Mouse (Mus musculus): ENCODE measurements around the gene Wrnip1.
A peak's percentile ranks its signal among the peaks of the same experiment; 100 is the strongest.

Gene Wrnip1

DNA sequence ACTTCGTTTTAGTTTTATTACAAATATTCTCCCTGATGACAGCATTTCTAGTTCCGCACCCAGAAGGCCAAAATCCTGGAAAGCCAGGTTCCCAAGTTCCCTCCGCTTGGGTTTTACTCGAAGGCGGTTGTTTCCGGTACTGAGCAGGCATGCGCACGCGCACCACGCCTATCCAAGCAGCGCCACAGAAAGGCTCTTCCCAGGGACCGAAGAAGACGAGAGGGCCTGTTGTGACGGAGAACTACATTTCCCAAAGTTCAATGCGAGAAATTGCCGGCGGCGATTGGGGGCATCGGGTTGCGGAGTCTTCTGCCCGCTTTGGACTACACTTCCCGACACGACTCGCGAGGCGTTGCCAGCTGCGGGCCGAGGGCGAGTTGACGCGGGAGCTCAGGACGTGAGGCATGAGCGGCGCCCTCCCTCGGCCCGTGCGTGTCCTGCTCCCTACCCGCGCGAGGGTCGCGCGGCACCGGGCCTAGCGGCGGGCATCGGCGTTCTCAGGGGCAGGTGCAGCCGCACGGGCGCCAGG is at the start of gene Wrnip1:
Wrnip1 (plus strand) TSS at position 346 of the 529 bp plus-strand sequence.
- peak; percentile 92 for DNase-seq

GRCm38 (mm10) chr13:32752066-32752657 is 49.7 kb upstream of the Wrnip1 start:
- DNase-seq, result no peak

GRCm38 (mm10) chr13:32759036-32759435 is 42.8 kb upstream of the Wrnip1 start:
- DNase-seq, result no peak

DNA sequence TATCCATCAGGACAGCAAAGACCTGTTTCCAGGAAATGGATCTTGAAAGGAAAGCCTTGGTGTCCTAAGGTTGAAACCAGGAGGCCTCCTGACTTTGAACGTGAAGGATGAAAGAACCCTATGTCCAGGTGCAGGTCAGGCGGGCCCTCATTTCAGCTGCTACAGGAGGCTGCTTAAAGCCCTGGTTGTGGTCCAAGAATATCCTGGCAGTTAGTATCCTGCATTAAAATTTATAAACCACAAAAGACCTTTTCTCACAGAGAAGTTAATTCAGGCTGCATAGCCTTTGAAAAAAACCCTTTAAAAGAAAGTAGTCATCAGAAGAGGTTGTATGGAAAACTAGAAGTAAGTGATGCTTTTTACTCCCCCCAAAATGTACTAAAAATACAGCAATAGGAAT is 41.0 kb upstream of the Wrnip1 start:
- no peak for DNase-seq

DNA sequence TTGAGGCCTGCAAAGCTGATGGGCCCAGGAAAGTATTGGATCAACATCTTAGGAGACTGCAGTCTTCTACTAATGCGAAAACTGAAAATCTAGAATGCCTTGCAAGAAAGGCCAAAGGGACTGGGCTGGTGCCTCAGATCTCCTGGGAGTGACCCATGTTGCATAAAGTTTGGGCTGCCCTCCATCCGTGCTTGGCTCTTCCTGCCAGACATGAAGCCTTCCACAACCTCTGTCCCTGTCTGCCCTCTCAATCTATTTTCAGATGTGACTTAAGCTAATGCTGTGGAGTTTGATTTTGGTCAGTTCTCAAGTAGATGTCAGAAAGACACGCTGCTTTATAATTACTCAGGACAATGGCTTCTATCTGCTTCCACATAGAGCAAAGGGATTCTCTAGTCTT is 38.7 kb upstream of the Wrnip1 start:
- no peak for DNase-seq

- peak; percentile 10 for DNase-seq
Measured at GRCm38 (mm10) chr13:32764448-32764847, 37.4 kb upstream of the Wrnip1 start.

- DNase-seq, result peak; percentile 45
Measured at GRCm38 (mm10) chr13:32768104-32768503, 33.7 kb upstream of the Wrnip1 start.

GRCm38 (mm10) chr13:32769960-32770359 is 31.9 kb upstream of the Wrnip1 start:
- no peak for DNase-seq

- DNase-seq, result no peak
Measured at GRCm38 (mm10) chr13:32775889-32776288, 25.9 kb upstream of the Wrnip1 start.

DNA sequence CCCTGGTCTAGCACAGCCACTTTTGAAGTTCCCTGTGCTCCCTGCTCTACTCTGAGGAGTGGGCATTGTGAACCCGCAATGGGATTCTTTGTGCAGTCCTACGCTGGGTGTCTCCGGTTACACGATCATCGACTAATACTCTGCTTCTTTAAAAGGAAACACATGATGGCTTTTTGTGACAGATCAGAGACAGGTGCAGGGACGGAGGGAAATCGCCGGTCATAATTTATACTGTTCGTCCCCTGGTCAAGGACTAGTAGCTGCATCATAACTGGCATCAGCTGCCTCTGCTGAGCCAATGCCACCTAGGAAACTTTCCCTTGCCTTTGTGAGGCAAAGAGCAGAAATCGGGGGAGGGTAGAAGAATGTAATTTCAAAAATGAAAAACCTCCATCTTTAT is 25.5 kb upstream of the Wrnip1 start:
- no peak for DNase-seq

DNA sequence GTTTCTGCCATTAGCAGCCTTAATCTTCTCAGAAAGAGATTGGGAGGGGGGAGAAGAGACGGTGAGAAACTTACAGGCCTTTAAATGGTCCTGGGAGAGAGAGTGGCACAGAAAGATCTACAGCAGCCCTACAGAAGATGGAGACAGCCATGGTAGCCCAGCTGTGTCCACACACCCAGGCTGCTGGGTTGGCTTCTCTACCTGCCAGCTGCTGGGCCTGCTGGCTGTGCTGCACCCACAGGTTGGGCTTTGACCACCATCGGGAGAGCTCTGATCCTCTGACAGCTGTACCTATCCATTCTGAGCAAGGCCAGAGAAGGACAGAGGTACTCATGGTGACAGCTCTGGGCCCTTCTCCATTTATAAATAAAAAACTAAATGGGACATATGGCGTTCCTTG is 23.0 kb upstream of the Wrnip1 start:
- no peak for DNase-seq

DNA sequence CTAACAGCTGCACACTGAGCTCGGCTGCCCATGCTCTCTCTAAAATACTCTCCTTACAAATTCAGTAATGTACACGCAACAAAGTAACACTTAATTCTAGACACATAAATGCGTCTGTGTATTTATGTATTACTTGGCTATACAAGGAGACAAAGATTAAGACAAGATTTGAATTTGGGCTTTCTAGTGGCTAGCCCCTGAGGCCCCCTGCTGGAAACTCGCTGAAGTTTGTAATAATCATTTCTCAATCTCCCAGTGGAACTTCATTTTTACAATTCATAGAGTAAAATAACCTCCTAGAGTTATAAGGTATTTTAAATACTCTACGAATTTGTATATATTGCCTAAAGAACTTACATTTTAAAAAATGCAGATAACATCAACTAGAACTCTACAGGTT is 18.8 kb upstream of the Wrnip1 start:
- DNase-seq, result peak; percentile 28

DNA sequence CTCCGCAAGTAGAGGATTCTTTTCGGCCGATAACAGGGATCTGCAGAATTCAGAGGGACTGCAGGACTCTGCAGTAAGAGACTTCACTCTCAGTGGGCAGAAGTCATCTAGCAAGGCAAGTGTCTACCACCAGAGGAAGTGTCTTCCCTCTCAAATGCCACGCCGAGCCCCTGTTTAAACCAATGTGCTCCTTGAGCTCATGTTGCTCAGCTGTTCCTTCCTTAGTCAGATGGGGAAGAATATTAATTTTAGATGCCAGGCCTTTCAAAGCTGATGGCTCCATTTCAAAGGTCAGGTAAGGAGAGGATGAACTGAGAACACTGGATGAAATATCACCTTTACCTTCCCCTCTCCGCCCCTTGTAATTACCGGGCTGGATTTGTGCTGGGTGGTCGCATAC is 18.0 kb upstream of the Wrnip1 start, which contains the start of gene Mylk4:
Mylk4 (minus strand) TSS at position 139 of the 400 bp plus-strand sequence.
- DNase-seq, result no peak

GRCm38 (mm10) chr13:32787584-32787983 is 14.3 kb upstream of the Wrnip1 start:
- DNase-seq, result no peak

DNA sequence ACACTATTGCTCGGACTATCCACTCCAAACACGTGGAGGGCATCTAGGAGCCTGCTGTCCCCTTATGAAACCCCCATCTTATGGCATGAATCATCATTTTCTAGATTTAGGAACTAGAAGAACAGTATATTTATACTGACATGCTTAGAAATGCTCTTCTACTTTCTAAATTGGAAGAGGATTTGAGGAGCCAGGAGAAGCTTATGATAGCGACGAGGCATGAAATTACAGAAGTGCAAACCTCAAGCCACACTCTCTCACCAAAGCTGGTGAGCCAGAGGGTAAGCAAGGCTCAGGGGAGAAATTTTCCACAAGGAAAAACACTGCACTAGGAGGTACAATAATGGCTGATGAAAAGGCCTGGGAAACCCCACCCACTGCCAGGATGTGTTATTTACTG is 12.1 kb upstream of the Wrnip1 start:
- DNase-seq, result no peak

- no peak for DNase-seq
Measured at GRCm38 (mm10) chr13:32794619-32795018, 7.2 kb upstream of the Wrnip1 start.

- no peak for DNase-seq
Measured at GRCm38 (mm10) chr13:32795166-32795565, 6.7 kb upstream of the Wrnip1 start.

DNA sequence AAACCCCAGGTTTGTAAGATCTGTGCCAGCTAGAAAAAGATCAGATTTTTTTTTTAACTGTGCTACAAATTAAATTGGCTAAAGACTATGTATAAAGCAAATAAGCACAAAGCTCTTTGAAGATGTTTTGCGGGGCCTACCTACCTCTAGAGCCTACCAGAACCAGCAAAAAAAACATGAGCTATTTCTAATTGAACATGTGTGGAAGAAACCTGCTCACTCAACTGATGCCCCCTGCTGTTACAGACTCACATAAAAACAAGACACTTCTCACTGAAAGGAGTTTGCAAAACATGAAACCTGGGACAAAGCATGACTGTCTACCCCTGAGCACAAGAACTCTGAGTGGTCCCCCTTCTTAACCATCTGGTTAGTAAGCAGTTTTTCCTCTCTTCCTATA is 4.8 kb upstream of the Wrnip1 start:
- DNase-seq, result no peak

DNA sequence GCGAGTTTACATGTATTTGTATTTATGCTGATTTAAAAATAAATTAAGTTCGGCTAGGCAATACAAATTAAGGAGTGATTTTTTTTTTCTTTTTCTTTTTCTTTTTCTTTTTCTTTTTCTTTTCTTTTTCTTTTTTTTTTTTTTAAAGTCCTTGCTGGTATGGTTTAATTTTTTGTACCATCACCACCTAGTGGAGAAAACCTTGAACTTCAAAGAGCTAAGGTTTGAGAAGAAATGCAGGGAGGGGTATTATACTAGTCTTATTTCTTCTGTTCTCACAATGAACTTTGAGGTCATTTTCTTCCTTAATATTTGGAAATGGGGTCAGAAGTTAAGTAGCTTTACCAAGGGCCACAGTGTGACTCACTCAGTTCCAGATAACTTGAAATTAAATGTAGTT is 2.7 kb upstream of the Wrnip1 start:
- no peak for DNase-seq

DNA sequence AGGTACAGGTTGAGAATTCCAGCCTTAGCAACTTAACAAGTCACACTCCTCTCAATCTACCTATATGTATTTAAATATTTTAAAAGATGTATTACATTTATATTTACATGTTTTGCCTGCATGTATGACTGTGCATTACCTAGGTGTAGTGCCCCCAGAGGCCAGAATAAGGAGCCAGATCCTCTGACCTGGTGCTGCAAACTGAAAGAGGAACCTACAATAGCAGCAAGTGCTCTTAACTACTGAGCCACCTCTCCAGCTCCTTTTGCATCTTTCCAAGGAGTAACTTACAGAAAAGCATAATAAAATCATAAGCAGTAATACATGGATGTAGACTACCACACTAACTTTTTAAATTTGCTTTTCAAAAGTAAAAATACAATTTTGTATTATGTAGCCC is 979 bp upstream of the Wrnip1 start:
- DNase-seq, result peak; percentile 58

DNA sequence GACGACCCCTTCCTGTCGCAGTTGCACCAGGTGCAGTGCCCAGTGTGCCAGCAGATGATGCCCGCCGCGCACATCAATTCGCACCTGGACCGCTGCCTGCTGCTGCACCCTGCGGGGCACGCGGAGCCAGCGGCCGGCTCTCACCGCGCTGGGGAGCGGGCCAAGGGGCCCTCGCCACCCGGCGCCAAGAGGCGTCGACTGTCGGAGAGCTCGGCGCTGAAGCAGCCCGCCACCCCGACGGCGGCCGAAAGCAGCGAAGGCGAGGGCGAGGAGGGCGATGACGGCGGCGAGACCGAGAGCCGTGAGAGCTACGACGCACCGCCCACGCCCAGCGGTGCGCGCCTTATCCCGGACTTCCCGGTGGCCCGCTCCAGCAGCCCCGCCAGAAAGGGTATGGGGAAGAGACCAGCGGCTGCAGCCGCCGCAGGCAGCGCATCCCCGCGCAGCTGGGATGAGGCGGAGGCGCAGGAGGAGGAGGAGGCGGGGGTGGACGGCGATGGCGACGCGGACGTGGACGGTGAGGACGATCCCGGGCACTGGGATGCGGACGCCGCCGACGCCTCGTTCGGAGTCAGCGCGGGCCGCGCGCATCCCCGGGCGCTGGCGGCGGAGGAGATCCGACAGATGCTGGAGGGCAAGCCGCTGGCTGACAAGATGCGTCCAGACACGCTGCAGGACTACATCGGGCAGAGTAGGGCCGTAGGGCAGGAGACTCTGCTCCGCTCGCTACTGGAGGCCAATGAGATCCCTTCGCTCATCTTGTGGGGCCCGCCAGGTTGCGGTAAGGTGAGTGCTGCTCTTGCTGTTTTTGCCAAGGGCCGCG is 632 bp downstream of the Wrnip1 start, which contains the start of gene D930007J09Rik:
D930007J09Rik (minus strand) TSS at position 591 of the 823 bp plus-strand sequence.
- peak; percentile 69 for DNase-seq

GRCm38 (mm10) chr13:32803701-32804345 is 2.0 kb downstream of the Wrnip1 start:
- no peak for DNase-seq

- DNase-seq, result no peak
Measured at GRCm38 (mm10) chr13:32806820-32807219, 5.0 kb downstream of the Wrnip1 start.

- DNase-seq, result no peak
Measured at GRCm38 (mm10) chr13:32807624-32808023, 5.8 kb downstream of the Wrnip1 start.

Data from thymus, postnatal 4 days (tissue).